Mouse (Mus musculus): ENCODE measurements around the gene Gdf2.

Gene Gdf2

GRCm38 (mm10) chr14:33940739-33941138, at the start of gene Gdf2:
TSS of gene Gdf2 (plus strand) at chr14:33941039.
- no peak for DNase-seq (ENCODE audit: low spot score)

DNA sequence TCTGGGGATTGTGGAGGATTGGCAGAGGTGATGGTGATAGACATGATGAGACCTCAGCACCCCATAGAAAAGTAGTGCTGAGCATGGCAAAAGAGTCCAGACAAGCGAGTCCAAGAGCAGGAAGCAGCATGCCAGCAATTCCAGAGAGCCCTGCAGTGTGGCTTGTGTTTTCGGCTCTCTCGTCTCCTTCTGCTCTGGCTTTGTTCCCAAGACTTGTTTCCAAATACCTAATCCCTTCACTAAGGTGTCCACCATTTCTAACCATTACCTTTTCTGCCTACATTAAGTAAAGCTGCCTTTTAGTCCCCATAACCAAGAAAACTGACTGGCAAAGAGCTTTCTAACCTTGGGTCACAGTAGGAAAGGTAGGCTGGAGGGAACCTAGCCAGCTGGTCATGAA, 49.3 kb upstream of the Gdf2 start:
- DNase-seq (ENCODE audit: low spot score) = no peak

DNA sequence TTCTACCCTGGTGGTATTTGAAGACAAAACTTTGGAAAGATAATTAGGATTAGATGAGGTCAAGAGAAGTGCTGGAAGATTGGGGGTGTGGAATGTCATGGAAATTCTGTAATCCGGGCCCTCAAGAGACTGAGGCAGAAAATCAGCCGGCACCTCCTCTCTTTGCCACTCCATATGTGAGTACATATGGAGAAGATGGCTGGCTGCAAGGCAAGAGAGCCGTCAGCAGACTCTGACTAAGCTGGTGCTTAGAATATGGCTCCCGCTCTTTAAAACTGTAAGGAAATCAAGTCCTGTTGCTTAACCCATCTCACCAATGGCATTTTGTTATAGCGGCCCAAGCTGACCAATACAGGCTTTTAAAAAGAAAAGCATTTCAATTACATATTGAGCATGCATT, 45.1 kb upstream of the Gdf2 start:
- DNase-seq (ENCODE audit: low spot score) = peak; percentile 19

GRCm38 (mm10) chr14:33896628-33897300, 44.1 kb upstream of the Gdf2 start:
- DNase-seq (ENCODE audit: low spot score) = no peak

DNA sequence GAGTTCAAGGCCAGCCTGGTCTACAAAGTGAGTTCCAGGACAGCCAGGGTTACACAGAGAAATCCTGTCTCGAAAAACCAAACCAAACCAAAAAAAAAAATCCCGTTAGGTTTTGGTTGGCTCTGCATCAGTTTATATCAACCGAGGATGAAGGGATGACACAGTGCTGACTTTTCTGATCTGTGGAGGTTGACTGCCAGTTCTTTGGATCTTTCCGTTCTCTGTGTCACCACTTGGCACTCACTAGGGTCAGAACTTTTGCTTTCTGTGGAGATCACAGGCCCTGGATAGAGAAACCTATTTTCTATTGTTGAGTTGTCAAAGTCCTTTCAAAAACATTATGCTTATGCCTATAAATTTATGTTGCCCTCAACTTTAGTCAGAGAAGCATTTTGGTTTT, 38.1 kb upstream of the Gdf2 start:
- no peak for DNase-seq (ENCODE audit: low spot score)

DNA sequence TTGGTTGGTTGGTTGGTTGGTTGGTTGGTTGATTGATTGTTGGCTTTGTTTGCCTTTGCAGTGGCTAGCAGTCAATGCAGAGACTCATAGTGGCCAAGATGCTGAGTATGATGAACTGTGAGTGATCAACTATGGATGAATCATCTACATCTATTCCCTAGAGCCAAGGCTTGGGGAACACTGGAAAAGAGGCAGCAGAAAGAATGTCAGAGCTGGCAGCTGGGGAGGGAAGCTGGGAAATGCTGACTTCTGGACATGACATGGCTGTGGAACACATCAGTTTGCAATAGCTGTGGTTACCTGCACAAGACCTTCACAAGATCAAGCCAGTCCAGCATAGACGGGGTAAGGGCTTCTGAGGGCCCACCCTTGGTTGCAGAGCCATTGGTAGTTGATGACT, 37.6 kb upstream of the Gdf2 start:
- no peak for DNase-seq (ENCODE audit: low spot score)

- DNase-seq (ENCODE audit: low spot score) = no peak
Measured at GRCm38 (mm10) chr14:33904851-33905250, 36.0 kb upstream of the Gdf2 start.

DNA sequence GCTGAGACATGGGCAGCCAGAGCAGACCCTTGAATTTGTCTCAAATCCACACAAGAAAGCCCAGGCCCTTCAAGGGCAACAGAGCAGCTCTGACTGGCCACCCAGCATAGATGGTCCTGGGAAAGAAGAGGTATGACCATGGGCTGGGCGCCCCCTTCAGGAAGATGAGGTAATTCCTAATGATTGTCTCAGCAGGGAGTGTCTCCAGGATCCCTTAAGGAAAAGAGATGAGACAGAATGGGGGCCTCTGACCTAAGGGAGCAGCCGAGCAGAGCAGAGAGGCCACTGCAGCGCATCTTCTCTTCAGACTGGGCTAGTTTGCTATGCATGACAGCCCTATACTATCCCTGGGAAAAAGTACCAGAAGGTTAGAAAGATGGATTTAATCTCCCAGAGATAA, 27.1 kb upstream of the Gdf2 start:
- DNase-seq (ENCODE audit: low spot score) = peak; percentile 69

DNA sequence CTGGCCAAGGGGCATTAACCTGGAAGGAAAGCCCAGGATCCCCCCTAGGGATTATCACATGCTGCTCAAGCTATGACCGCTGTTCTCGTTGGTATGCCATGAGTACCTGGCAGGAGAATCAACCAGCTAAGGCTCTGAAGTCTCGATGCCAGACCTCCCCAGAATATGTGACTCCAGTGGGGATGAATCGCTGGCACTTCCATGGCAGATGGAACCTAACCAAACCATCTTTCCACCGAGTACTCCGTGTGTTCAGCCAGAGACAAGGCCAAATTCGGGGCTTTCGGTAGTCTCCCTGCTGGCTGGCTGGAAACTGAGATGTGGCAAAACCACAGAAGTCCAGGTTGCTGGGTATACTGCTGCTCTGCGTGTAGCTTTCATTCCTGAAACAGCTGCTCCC, 26.6 kb upstream of the Gdf2 start:
- no peak for DNase-seq (ENCODE audit: low spot score)

DNA sequence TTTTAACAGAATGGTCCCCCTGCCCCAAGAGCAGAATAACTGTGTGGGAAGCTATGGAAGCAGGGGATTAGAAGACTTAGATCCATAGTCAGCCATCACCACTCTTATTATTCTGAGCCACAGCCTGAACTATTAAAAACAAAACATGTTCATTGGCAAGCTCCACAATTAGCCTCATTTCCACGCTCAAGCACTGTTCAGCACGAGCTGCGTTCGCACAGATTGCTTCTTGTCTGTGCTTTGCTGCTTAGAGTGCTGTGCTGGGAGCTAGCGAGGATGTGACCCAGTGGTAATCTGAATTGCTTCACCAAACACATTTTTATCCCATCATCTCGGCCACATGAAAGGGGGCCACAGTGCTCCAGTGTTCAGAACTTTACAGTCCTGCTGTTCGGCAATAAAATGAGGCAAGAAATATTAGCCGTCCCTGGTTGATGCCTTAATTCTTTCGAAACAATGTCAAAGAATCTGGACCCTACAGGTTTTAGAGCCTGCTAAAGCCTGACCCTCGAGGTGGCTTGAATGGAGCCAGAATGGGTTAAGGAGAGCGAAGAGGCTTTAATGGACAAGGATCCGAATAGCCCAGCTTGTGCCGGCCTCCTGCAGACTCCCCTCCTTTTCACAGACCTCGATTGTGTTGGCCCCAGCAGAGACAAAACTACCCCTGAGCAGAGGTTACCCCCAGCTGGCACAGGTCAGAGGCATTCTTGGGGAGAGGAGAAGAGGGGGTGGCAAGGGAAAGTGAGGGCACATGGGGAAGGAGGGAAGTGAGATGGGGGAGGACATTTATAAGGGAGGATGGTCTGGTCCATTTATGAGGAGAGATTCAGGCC, 19.9 kb upstream of the Gdf2 start:
- peak; percentile 60 for DNase-seq (ENCODE audit: low spot score)

DNA sequence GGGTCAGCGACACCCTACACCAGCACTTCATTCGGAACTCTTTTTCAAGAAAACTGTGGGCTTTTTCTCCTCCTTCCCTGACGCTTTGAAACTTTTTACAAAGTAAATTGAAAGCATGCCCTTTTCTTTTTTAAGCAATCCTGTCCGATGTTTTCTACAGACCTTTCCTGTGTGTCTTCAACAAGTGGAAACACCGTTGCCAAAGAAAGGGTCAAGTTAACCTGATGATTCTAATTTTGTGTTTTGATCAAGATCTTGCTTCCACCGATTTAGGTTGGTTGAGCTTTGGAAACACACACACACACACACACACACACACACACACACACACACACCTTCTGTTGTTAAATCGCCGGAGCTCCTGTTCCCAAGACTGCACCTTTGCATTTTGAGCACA, 18.1 kb upstream of the Gdf2 start:
- no peak for DNase-seq (ENCODE audit: low spot score)

- DNase-seq (ENCODE audit: low spot score) = peak; percentile 20
Measured at GRCm38 (mm10) chr14:33923168-33924070, 17.4 kb upstream of the Gdf2 start, which contains the start of gene Gdf10. TSS of gene Gdf10 (plus strand) at chr14:33923587.

DNA sequence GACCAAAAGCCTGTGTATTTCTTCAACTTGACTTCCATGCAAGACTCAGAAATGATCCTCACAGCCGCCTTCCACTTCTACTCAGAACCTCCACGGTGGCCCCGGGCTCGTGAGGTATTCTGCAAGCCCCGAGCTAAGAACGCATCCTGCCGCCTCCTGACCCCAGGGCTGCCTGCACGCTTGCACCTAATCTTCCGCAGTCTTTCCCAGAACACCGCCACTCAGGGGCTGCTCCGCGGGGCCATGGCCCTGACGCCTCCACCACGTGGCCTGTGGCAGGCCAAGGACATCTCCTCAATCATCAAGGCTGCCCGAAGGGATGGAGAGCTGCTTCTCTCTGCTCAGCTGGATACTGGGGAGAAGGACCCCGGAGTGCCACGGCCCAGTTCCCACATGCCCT, 9.0 kb upstream of the Gdf2 start:
- no peak for DNase-seq (ENCODE audit: low spot score)

- peak; percentile 61 for DNase-seq (ENCODE audit: low spot score)
Measured at GRCm38 (mm10) chr14:33932935-33933703, 7.7 kb upstream of the Gdf2 start.

- DNase-seq (ENCODE audit: low spot score) = peak; percentile 72
Measured at GRCm38 (mm10) chr14:33933778-33934317, 7.0 kb upstream of the Gdf2 start.

DNA sequence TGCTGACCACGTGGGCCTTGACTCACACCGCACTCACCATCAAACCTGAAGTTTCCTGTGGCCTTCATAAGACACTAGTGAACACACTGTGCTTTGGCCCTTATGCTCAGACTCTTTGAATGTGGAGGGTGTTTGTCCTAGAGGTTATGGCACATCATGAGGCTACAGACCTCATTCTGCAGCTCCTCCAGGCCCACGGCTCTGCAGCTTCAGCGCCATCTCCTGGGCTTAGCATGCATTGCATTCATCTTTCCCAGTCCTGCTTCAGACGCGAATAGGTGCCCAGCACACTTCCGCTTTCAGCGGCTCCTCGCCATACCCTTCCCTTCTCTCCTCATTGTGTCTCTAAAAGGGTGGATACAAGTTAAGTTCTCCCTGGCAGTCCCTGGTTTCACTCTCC, 1.7 kb upstream of the Gdf2 start:
- DNase-seq (ENCODE audit: low spot score) = peak; percentile 73

GRCm38 (mm10) chr14:33942222-33942621, 1.4 kb downstream of the Gdf2 start:
- no peak for DNase-seq (ENCODE audit: low spot score)

GRCm38 (mm10) chr14:33946125-33946524, 5.3 kb downstream of the Gdf2 start:
- DNase-seq (ENCODE audit: low spot score) = no peak

GRCm38 (mm10) chr14:33952233-33952981, 11.6 kb downstream of the Gdf2 start:
- DNase-seq (ENCODE audit: low spot score) = no peak

GRCm38 (mm10) chr14:33953761-33954160, 12.9 kb downstream of the Gdf2 start, which contains the start of gene Rbp3:
TSS of gene Rbp3 (plus strand) at chr14:33954003.
- no peak for DNase-seq (ENCODE audit: low spot score)

- no peak for DNase-seq (ENCODE audit: low spot score)
Measured at GRCm38 (mm10) chr14:33956055-33956454, 15.2 kb downstream of the Gdf2 start.
